Mouse (Mus musculus) heart, postnatal 4 days (tissue): ENCODE results near the gene Gm37240. TPM values are rescaled to one million over a fixed set of nuclear protein-coding genes. Genes with fewer than 3 reads are reported as not detected.

Experiments used
- DNase-seq: peaks from one replicate; pipeline ENCODE4 v3.0.0; 2021
- total RNA-seq, 2 experiments: library from RNA; stranded (reverse); gene quantifications; 2 replicates each; pipeline ENCODE4 v1.2.3; 2021

Gm37240 gene
- total RNA-seq, 2 experiments from 2014 or later = 19.6 to 20.6 TPM

DNA sequence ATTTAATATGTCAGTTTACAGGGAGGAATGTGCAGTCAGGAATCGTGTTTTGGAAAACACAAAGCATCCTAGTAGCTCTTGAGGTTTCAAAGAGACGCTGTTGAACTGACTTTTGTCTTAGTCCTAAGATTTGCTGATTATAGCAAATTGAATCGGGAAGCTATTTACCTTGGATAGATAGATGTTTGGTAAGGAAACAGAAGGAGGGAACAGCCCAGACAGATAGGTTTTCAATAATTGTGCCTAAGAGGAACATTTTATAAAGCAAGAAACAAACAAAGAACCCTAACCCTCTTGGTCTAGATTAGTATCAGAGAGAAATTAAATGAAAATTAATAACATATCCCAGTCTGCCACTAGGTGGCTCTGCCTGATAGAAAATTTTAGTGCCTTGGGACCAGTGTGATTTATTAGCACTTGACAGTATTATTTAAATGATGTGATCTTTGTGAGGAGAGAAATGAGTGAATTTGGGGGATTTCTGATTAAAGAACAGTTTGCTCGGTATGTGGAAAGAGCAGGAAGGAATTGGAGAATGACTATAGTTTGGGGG, 1194.6 kb downstream of the Gm37240 start:
- DNase-seq = peak; percentile 39

DNA sequence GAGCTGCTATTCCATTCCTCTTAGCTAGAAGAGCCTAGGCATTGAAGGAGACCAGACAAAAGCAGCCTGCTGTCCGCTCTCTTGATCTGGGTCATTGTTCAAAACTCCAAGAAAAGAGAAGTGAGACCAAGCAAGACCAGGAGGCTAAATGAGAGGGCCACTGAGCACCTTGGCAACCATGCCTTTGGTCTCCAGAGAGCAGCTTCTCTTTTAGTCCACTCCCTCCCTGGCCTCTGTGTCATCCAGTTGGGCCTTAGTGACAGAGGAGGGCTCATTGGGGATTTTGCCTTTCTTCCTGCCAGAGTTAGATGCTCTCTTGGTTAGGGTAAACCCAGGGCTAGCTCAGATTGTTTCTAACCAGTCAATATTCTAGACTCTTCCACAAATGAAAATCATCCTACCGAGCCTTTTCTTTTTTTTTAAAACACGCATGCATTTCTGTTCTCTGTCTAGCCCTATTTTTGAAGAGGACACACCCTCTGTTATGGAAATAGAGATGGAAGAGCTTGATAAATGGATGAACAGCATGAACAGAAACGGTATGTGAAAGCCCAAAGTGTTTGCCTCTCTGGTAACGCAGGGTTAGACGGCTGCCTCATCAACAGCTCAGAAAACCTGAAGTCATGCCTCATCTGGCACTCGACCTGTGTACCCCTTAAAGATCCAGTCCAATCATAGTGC, 1197.1 kb downstream of the Gm37240 start:
- DNase-seq = no peak

DNA sequence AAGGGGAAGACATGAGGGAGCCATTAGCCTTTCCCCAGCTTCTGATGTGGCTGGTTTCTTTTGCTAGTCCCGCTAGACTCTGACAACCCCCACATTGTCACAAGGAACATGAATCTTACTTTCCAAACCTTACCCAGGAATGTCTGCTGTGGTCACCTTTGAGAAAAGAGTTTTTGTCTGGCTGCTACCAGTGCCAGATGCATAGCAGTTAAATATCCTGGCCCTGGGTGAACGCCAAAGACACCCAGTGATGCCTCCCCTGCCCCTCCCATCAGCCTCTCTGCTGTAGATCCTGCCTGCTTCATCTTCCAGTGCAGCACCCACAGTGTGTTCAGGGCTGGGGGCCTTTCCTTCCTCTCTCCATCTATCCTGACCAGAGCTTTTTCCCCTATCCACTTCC, 1197.7 kb downstream of the Gm37240 start:
- DNase-seq = no peak

DNA sequence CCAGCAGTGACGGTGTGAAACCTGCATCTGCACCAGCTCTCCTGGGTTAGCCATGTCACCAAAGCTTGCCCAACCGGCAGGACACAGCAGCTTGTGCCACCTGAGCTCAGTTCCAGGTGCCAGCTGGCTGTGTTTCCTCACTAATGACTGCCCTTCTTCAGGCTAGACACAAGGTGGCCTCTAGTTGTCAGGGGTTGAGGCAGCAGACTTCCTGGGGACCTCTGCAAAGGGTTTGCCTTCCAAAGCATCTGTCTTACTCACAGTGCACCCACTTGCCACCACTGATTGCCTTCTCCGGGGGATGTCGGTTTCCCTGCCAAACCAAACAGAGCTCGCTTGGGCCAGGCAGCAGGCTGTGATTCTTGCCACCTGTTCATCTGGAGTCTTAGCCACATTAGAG, 1199.1 kb downstream of the Gm37240 start:
- DNase-seq = no peak

DNA sequence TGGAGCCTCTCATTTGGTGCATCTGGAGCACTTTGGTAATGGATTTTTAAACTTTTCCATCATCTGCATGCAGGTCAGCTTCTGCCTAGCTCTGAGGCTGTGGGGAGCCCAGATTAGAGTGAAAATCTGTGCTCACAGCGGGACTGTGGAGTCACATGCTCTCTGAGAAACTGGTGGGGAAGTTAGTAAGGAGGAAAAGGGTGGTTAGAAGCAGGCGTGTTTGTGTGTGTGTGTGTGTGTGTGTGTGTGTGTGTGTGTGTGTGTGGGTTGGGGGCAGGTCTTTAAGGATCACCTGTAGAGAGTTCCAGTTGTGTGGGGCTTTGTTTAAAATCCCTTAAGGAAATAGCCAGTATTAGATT, 1199.9 kb downstream of the Gm37240 start:
- DNase-seq = no peak

DNA sequence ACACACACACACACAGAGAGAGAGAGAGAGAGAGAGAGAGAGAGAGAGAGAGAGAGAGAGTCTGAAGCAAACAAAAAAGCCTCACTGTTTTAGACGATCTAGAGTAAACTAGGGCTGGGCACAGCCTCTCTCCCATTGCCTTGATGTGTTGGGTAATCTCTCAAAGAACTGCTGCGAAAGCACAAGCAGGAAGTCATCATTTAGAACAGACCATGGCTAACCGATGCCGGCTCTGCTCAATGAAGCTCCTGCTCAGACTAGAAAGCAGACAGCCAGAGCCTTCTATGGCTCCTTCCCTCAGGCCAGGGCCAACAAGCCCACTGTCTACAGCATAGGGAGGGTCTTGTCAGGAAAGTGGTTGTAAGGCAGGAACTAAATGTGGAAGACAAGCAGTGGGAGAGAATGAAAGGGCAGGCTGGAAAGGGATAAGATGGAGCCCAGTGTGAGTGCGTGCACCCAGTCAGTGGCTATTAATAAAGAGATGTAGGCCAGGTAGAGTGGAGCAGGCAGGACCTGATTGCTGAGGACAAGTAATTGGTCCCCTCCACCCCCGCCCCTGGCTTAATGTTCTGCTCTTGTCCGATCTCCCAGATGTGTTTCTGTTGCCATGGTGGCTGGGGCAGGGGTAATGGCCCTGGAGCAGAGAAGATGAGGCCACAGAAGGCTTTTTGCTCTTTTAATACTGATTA, 1200.4 kb downstream of the Gm37240 start:
- DNase-seq = no peak

DNA sequence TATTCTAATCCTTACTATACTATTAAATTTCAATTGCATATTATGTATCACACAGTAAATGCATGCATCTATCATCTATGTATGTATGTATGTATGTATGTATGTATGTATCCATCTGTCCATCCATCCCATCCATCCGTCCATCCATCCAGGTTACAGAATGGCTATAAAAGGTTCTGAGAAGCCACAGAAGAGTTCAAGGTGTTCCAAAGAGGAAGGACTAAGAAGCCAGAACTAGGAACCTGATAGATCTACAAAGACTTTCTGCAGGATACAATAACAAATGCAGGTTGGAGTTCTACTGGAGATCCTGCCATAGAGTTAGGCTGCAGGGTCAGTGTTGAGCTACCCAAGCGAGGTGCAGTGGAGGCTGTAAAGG, 1201.0 kb downstream of the Gm37240 start:
- no peak for DNase-seq

DNA sequence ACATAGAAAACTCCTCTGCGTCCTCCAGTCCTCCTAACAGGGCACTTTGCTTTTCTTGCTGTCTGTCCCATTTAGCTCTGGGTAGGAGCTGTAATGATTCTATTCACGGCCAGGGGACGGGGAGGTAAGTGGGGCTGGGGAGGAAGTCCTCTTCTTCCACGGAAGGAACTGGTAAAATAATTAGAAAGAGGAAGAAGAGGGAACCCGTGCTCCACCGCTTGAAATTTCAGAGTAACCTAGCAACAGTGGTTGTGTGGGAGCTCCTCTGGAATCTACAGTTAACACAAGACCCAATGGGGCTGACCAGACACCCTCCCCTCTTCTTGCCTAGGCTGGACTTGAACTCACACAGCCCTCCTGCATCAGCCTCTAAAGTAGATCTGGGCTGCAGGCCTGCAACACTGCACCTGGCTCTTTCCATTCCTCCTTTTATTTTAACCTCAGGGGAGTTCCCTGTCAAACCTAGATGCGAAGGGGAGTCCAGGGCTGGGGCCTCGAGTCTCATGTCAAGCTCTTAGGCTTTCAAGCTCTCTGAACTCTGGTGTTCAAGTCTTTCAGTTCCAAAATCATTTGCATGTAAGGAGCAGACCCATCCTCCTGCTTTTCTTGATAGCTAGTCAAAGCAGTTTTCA, 1201.5 kb downstream of the Gm37240 start:
- DNase-seq = no peak

DNA sequence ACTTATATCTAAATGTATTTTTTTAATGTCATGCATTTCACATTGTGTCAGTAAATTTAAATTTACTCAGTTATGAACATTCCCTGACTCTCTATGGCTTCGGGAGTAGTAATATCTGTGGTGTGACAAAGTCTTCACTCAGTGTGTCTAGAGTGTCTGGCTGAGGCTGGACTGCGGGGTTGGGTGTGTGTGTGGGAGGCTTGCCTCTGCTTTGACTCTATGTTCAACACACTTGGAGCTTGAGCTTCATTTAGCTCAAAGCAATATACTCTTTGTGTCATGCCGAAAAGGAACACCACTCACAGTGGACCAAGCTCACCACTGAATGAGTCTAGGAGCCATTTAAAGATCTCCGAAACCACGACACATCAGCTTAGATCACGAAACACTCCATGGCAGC, 1203.5 kb downstream of the Gm37240 start:
- no peak for DNase-seq

DNA sequence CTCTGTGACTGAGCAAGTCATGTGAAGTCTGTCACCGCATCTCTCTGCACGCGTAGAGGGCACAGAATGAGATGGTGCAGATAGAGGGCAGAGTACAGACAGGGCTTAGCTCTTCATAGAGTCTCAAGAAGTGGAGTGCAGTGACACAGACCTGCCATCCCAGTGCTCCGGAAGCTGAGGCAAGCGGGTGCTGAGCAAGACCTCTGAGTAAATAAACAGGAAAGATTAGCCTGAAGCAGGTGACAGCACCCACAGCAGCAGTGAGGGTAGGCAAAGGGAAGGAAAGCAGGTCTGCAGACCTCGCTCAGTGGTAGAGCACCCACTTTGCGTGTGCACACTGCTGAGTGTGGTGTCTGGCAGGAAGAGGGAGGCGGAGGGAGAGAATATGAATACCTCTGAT, 1205.6 kb downstream of the Gm37240 start:
- no peak for DNase-seq

DNA sequence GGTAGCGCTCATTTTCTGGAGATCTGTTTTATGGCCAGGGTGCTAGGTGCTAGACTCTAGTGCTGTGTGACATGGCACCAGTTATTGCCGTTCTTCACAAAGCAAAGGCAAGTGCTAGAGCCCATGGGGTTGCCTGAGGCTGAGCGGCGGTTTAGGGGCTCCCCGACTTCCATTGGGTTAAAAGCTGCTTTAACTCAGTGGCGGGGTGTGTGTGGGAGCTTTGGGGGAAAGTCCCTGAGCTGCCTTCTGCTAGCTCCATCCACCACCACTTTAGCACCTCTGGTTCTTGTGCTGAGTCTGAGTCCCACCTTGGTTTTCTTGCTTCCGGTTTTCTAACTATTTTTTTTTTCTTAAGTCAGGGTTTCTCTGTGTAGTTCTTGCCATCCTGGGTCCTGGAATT, 1207.3 kb downstream of the Gm37240 start:
- DNase-seq = no peak

DNA sequence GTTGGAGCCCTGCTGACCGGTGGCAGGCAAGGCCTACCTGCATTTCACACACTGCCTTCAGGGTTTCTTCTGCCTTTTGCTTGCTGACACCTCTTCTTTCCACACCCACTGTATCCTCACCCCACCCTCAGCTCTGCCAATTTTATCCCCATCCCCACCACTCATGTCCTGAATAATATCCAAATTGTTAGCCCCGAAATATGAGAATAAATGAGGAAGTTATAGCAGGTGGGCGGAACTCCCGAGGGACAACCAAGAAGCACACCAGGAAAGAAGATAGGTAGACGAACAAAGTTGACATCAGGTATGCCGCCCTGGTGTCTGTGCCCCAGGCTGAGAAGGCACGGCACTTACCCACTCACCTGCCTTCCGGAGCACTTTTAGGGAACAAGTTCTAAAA, 1207.8 kb downstream of the Gm37240 start:
- no peak for DNase-seq

DNA sequence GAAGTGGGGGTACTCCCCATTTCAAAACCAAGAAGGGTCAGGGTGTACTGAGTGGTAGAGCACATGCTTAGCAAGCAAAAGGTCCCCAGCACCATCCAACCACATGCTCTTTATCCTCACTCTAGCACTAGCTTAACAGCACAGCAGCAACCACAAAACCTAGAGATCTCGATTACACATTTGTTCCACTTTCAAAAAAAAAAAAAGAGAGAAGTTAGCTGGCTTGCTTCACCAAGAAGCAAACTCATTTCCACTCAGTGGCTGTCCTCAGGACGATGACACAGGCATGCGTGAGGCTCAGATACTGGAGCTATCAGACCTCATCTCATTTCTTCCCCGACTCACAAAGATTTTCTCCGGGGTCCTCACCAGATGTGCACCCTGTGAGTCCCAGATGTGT, 1208.4 kb downstream of the Gm37240 start:
- no peak for DNase-seq

DNA sequence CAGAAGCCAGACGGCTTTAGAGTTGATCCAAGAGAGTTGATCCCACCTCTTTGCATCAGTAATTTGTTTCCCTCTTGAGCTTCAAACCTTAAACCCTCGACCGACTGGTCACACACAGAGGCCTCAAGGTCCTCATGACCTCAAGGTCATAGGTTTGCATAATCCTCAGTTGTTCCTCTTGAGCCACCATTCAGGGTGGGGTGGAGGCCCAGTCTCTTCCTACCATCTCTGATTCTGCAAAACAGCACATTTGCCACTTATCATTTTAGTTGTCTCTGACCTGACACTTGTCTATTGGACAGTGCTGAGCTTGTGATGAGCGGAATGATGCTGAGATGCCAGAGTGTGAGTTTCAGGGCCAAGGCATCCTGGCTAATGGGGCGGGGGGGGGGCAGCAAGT, 1211.6 kb downstream of the Gm37240 start:
- no peak for DNase-seq

DNA sequence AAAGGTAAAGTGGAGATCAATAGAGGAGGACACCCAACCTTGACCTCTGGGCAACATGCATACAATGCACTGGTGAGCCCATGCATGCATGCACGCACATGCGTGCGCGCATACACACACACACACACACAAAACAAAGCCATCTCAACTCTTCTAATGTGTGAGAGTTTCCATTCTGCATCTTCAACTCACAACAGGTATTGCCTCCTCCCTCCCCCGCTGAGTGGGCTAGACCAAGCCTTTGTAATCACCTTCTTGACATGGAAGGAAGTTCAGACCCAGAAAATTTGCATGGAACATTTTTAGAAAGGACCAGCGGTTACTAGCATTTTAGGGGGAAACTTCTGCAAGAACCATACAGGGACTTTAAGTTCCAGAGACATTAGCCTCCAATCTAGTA, 1213.8 kb downstream of the Gm37240 start:
- no peak for DNase-seq

DNA sequence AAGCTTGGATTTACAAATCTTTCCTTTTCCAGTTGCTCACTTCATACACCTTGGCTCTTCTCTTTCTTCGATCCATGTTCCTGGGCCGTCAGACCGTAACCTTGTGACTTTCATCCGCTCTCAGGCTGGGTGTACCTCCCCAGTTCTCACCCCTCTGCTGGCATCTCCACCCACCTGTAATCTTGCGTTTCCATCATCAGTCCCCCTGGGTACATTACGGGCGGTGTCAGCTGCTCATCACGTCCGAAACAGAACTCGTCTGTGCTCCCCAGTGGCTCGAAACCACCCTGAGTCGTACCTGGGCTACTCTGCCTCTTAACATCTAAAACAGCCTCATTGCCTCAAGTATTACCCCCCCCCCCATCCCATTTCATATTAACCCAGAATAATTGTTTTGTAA, 1215.2 kb downstream of the Gm37240 start:
- DNase-seq = no peak

DNA sequence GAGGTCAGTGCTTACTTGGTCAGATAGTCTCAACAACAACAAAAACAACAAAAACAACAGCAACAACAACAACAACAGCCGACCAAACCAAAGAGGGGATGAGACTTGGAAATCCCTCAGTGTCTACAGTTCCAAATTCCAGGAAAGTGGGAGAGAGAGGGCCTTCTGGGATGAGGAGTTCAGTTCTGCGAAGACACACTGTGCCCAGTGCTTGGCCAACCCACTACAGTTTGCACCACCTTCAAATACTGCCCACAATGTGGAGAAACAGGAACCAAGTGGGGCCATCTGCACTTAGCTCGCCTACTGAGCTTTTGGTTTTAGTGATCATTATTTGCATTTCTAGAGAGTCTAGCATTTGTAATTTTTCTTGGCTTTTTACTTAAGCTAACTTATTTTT, 1218.4 kb downstream of the Gm37240 start:
- no peak for DNase-seq

DNA sequence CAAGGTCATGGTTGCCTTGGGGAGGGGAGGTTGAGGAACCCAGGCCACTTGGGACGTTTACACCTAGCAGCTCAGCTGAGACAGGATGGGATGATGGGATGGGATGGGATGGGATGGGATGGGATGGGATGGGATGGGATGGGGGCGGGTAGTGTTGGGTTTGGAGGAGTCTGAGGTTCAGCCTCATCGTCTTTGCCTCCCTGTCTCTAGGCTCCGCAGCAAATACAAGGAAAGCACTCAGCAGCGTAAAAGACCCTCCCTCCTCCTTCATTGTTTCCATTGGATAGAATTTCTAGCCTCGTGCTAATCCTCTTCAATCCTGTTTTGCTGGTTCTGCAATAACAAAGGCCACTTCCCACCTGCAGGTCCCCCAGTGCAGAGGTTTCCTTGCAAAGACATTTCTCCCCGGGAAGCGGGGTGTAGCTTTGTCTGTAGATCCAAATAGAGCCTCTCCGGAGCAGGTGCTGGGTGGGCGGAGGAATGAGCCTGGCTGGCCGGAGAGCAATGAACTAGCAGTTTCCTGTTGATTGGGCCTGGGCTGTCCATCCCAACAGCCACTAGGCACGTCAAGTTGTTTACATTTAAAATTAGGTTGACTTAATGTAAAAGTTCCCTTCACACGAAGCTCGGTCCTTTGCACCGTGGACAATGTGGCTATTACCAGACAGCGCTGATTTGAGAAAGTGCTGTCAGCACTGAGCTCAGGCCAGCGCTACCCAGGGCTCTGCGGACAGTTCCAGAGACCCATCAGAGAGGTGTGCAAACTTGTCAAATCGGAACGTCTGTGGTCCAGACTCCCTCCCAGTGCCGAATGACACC, 1221.9 kb downstream of the Gm37240 start:
- no peak for DNase-seq

DNA sequence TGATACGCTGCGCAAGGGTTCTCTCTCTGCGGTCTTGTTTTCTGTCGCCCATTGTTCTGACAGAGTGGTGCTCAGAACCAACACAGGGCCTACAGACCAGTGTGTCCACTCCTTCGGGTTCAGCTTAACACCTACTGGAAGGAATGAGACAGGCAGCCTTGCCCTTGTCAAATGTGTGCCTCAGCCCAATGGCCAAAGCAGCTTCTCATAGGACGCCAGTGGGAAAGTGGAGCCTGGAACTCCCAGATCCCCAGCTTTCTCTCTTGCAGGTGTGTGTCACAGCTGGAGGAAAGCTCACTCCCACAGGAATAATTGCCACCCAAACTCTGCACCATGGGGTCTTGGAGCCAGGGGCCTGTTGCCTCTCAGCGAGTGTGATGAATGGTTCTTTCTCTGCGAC, 1222.6 kb downstream of the Gm37240 start:
- no peak for DNase-seq

DNA sequence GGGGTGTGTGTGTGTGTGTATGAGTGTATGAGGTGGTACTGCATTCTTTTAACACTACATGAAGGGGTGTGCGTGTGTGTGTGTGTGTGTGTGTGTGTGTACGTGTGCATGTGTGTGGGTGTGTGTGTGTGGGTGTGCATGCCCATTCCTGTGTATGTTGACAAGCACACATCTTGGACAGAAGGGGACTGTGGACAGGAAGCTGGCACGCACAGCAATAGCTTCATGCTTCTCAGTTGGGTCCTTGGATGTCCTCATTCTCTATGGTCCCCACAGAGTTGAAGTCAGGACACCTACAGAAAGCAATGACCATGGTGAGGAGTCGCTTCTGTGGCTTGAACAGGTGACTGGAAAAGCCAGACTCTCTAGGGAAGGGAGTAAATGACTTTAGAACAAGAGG, 1223.5 kb downstream of the Gm37240 start:
- no peak for DNase-seq

DNA sequence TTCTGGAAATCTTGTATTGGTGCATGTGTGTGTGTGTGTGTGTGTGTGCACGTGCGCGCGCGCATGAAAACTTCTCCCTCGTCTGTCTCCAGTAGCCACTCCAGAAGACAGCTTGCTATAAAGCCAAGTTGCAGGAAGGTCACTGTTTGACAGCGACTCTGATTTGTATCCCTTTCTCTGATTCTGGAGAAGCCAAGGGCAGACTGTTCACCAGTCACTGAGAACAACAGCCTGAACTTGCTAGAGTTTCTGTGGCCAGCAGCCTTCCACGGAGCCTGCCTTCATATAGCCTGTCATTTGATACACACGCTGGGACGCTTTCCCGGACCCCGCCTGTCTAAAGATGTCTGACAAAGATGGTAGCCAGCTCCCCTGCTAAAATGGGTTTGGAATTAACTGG, 1224.2 kb downstream of the Gm37240 start:
- DNase-seq = no peak

DNA sequence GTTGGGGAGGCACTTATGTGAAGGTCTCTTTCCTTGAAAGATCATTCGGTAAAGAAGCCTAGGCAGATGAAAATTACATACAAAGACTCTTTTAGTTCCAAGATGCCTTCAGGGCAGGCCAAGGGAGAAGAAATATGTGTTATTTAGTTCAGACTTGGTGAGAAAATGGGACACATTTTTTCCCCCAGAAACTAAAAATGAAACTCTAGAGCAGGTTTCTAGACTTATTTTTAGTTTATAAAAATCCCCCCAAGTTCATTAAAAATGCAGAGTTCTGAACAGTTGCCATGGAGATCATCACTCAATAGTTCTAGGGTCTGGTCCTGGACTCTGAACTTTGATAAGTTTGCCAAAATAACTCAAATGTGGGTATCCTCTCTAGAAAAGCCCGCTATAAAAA, 1226.9 kb downstream of the Gm37240 start:
- DNase-seq = no peak

DNA sequence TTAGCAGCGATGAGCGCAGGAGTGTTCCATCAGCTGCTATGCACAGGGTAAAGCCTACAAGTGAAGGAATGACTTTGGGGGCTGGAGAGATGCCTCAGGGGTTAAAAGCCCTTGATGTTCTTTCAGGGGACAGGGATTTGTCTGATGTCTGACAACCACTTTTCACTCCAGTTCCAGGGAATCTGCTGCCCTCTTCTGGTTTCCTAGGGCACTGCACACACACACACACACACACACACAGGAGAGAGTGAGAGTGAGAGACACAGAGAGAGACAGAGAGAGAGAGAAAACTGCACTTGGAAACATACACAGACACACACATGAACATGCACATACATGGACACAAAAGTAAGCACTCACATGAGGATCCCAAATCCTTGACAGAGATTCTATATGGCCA, 1228.4 kb downstream of the Gm37240 start:
- no peak for DNase-seq
